Mouse (Mus musculus) B cell, adult 67 days (primary cell): ENCODE measurements around the gene Nudt1. TPM values are rescaled to one million over a fixed set of nuclear protein-coding genes. Genes with fewer than 3 reads are reported as not detected.

Experiments used
- total RNA-seq, 2 experiments: library from RNA; stranded (reverse); gene quantifications; 4 replicates each; pipeline ENCODE4 v1.2.4; 2023

Gene Nudt1
- 1 to 10 TPM; 6.3 to 7.1 TPM for total RNA-seq

GRCm38 (mm10) chr5:140321042-140321755, at the start of gene Nudt1, which contains the start of gene Mad1l1:
Nudt1 (plus strand) TSS chr5:140321656.
Mad1l1 (minus strand) TSS chr5:140321552.

GRCm38 (mm10) chr5:140331615-140332512, 10.4 kb downstream of the Nudt1 start, which contains the start of gene Mrm2:
Mrm2 (minus strand) TSS chr5:140331898.

Other genes with a start within 250 kb of the Nudt1 start
- gene Mad1l1, start 104 bp upstream of the Nudt1 start, total RNA-seq, result 10 to 100 TPM; 24.6 to 30.7 TPM
- gene Mrm2, start 10.2 kb downstream of the Nudt1 start, total RNA-seq, result 10 to 100 TPM; 11.0 to 12.1 TPM
- 100 to 1,000 TPM; 191 to 212 TPM for gene Snx8, start 67.6 kb downstream of the Nudt1 start, total RNA-seq
- 100 to 1,000 TPM; 123 to 125 TPM for gene Eif3b, start 97.7 kb downstream of the Nudt1 start, total RNA-seq
- under 1 TPM in 1 of 2 experiments, not detected in 1; 0.17 TPM for gene Gm4869, start 124.0 kb downstream of the Nudt1 start, total RNA-seq
- 10 to 100 TPM; 21.5 to 23.4 TPM for gene Chst12, start 183.9 kb downstream of the Nudt1 start, total RNA-seq
- gene Grifin, start 243.4 kb downstream of the Nudt1 start, total RNA-seq, result not detected